Mouse (Mus musculus) cortical plate, adult 2 months (tissue): Measurements from ENCODE around the gene Top2a. TPM values are rescaled to one million over a fixed set of nuclear protein-coding genes. Genes with fewer than 3 reads are reported as not detected.

Source experiments
- H3K27ac ChIP-seq: fragments of 200-500 bp; 2 replicates; pipeline ENCODE4 v1.5.1; 2012; ENCODE audit warnings: low read length, control low read depth, inconsistent platforms; ENCODE audit not compliant: insufficient read depth
- H3K4me1 ChIP-seq: fragments of 200-500 bp; 2 replicates; pipeline ENCODE4 v1.6.1; 2011; ENCODE audit warnings: low read length; ENCODE audit not compliant: control insufficient read depth, insufficient read depth
- H3K4me3 ChIP-seq: fragments of 200-500 bp; 2 replicates; pipeline ENCODE4 v1.5.1; 2011; ENCODE audit warnings: mild to moderate bottlenecking, low read length, control low read depth; ENCODE audit not compliant: insufficient read depth
- CTCF ChIP-seq: fragments of 200-500 bp; IDR thresholded peaks from 2 replicates; pipeline ENCODE4 v1.5.1; 2011; ENCODE audit warnings: mild to moderate bottlenecking, control low read depth, low read length; ENCODE audit not compliant: insufficient read depth; ENCODE audit errors: extremely low read depth
- POLR2A ChIP-seq: fragments of 200-500 bp; IDR thresholded peaks from 2 replicates; pipeline ENCODE4 v1.6.1; 2011; ENCODE audit warnings: mild to moderate bottlenecking, low read length, control low read depth; ENCODE audit not compliant: insufficient read depth; ENCODE audit errors: extremely low read depth
- polyA plus RNA-seq: library from polyadenylated mRNA; depleted of rRNA; stranded (reverse); fragments of >200 nt; gene quantifications from 2 replicates; pipeline ENCODE4 v1.2.3, GENCODE M21; 2012

Top2a gene
- polyA plus RNA-seq, 1 experiment: 1.8 TPM

- H3K27ac ChIP-seq: no peak overlapping the region
- peaks cover 16% of the 10 kb centered on the region for H3K4me1 ChIP-seq
Observed at GRCm38 (mm10) chr11:98968079-98968478, 55.9 kb downstream of the Top2a start.

GRCm38 (mm10) chr11:98966499-98967141 is 57.4 kb downstream of the Top2a start:
- no peak overlapping the region for H3K27ac ChIP-seq
- H3K4me3 ChIP-seq: no peak overlapping the region
- TF ChIP-seq POLR2A: no peak
- TF ChIP-seq CTCF: 0 out of 2 replicates have a peak, but pooled peaks have one; percentile 1
- peaks cover 21% of the 10 kb centered on the region for H3K4me1 ChIP-seq

More at GRCm38 (mm10) chr11:98968079-98968478, 55.9 kb downstream of the Top2a start:
- TF ChIP-seq CTCF (no peak), POLR2A (no peak)
- no peak overlapping the region for H3K4me3 ChIP-seq

- Histone ChIP-seq H3K4me1 (peaks cover 21% of the 10 kb centered on the region), H3K4me3 (no peak overlapping the region), H3K27ac (no peak overlapping the region)
- TF ChIP-seq CTCF (no peak), POLR2A (no peak)
Observed at GRCm38 (mm10) chr11:98965416-98966077, 58.4 kb downstream of the Top2a start.

- H3K4me3 ChIP-seq: no peak overlapping the region
- H3K27ac ChIP-seq: no peak overlapping the region
- TF ChIP-seq CTCF: no peak
- TF ChIP-seq POLR2A: no peak
- peaks cover 20% of the 10 kb centered on the region for H3K4me1 ChIP-seq
Observed at GRCm38 (mm10) chr11:98964616-98965415, 59.2 kb downstream of the Top2a start.

- no peak overlapping the region for H3K27ac ChIP-seq
- H3K4me3 ChIP-seq: no peak overlapping the region; the same call in 1 of the 2 replicates
- no peak for TF ChIP-seq CTCF
- no peak for TF ChIP-seq POLR2A
- H3K4me1 ChIP-seq: peaks cover 18% of the 10 kb centered on the region
Observed at GRCm38 (mm10) chr11:98964201-98964615, 59.8 kb downstream of the Top2a start.

GRCm38 (mm10) chr11:98963191-98964021 is 60.6 kb downstream of the Top2a start:
- peaks cover 16% of the 10 kb centered on the region for H3K4me1 ChIP-seq
- H3K27ac ChIP-seq: no peak overlapping the region
- H3K4me3 ChIP-seq: peak overlapping the region; percentile 30
- TF ChIP-seq POLR2A: no peak
- no peak for TF ChIP-seq CTCF

GRCm38 (mm10) chr11:98962421-98963095 is 61.4 kb downstream of the Top2a start:
- TF ChIP-seq CTCF: no peak
- no peak for TF ChIP-seq POLR2A
- H3K27ac ChIP-seq: no peak overlapping the region
- peak overlapping the region; percentile 30 for H3K4me3 ChIP-seq
- H3K4me1 ChIP-seq: peaks cover 16% of the 10 kb centered on the region

GRCm38 (mm10) chr11:98961766-98962165 is 62.2 kb downstream of the Top2a start:
- TF ChIP-seq CTCF: no peak
- H3K4me3 ChIP-seq: peak overlapping the region; percentile 30; the same call in 1 of the 2 replicates
- peaks cover 13% of the 10 kb centered on the region for H3K4me1 ChIP-seq
- H3K27ac ChIP-seq: no peak overlapping the region

- Histone ChIP-seq H3K4me3 (peak overlapping the region; percentile 30), H3K4me1 (peaks cover 12% of the 10 kb centered on the region), H3K27ac (no peak overlapping the region)
- TF ChIP-seq CTCF (no peak), POLR2A (no peak)
Observed at GRCm38 (mm10) chr11:98961051-98961592, 62.9 kb downstream of the Top2a start.
